Comparison of ENCODE assay signal across 8 mouse cellular contexts in the genomic region with DNA sequence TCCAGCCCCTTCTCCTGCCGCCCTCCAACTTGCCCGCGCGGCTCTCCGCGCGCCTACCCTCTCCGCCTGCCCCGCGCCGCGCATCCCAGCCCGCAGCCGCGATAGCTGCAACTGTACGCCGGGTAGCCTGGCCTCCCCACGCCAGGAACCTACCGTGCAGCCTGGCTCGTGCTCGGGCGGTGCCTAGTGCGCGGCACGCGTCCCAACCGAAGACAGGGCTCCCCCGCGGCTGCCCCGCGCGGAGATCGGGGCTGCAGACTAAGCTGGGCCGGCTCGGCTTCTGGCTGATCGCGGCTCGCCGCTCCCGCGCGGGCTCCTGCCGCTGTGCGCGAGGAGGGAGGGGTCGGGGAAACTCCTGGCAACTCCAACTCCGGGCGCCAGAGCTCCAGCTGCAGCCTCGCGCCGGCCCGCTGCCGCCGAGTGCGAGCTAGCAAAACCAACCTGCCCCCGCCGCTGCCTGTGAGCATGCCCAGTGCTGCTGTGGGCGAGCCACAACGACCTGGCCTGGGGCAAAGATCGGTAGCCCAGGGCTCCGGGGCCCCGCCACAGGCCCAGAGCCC. TPM values are rescaled to one million over a fixed set of nuclear protein-coding genes. Genes with fewer than 3 reads are reported as not detected.
DNase-seq lines count a peak whose midpoint lies in the region; ATAC-seq and TF ChIP-seq lines count a peak whose summit lies in the region.

No protein-coding gene starts in this region.

- no peaks in the 10 kb centered on the region for H3K4me1 ChIP-seq in bone marrow, adult 2 months (ENCODE audit: control insufficient read depth, insufficient read depth, low read length)
- no peaks in the 10 kb centered on the region for H3K4me1 ChIP-seq in embryonic facial prominence, embryonic 12.5 days
- peaks cover 28% of the 10 kb centered on the region for H3K4me1 ChIP-seq in limb, embryonic 13.5 days
- H3K4me1 ChIP-seq in midbrain, embryonic 12.5 days, result peaks cover 16% of the 10 kb centered on the region
- no peaks in the 10 kb centered on the region for H3K4me1 ChIP-seq in spleen, adult 2 months (ENCODE audit: control insufficient read depth, insufficient read depth, insufficient read length)

- H3K36me3 ChIP-seq in embryonic facial prominence, embryonic 12.5 days, result no peaks in the 10 kb centered on the region
- no peaks in the 10 kb centered on the region for H3K36me3 ChIP-seq in limb, embryonic 13.5 days
- no peaks in the 10 kb centered on the region for H3K36me3 ChIP-seq in midbrain, embryonic 12.5 days
- no peaks in the 10 kb centered on the region for H3K36me3 ChIP-seq in spleen, adult 2 months (ENCODE audit: control insufficient read depth, insufficient read depth, low read length)

- peak; percentile 81 for ATAC-seq in embryonic facial prominence, embryonic 12.5 days (ENCODE audit: insufficient number of reproducible peaks, insufficient read depth, low FRiP score, low TSS enrichment)
- peak; percentile 85 for ATAC-seq in limb, embryonic 13.5 days (ENCODE audit: low FRiP score, low read depth)
- peak; percentile 90 for ATAC-seq in midbrain, embryonic 12.5 days (ENCODE audit: low FRiP score, low read depth)
- no peak for ATAC-seq in erythroid progenitor cell, adult 5-6 weeks (replicated peaks; ENCODE audit: low FRiP score, poor library complexity, severe bottlenecking)

- peak; percentile 13; the same call in 1 of the 2 replicates for TF ChIP-seq POLR2A in bone marrow, adult 2 months (IDR thresholded peaks at IDR 0.05; ENCODE audit: borderline replicate concordance, control insufficient read depth, low read depth, low read length)
- no peak for TF ChIP-seq POLR2A in spleen, adult 2 months (IDR thresholded peaks at IDR 0.05; ENCODE audit: low read depth, low read length)

- H3K9ac ChIP-seq in embryonic facial prominence, embryonic 12.5 days, result peak overlapping the region; percentile 82
- H3K9ac ChIP-seq in limb, embryonic 13.5 days, result peak overlapping the region; percentile 91
- H3K9ac ChIP-seq in midbrain, embryonic 12.5 days (replicated peaks), result peak overlapping the region; percentile 77

- H3K27ac ChIP-seq in bone marrow, adult 2 months (ENCODE audit: control insufficient read depth, insufficient read depth, low read depth, low read length, poor library complexity), result no peak overlapping the region; the same call in none of the 2 replicates
- peak overlapping the region; percentile 76 for H3K27ac ChIP-seq in embryonic facial prominence, embryonic 12.5 days
- peak overlapping the region; percentile 92 for H3K27ac ChIP-seq in limb, embryonic 13.5 days
- peak overlapping the region; percentile 78 for H3K27ac ChIP-seq in midbrain, embryonic 12.5 days (replicated peaks)
- no peak overlapping the region for H3K27ac ChIP-seq in spleen, adult 2 months (ENCODE audit: insufficient read depth, low read length)

- under 1% methylated on average over 62 of the region's 62 CpGs for WGBS in bone marrow, adult 2 months
- under 1% methylated on average over 51 of the region's 62 CpGs for WGBS in embryonic facial prominence, embryonic 12.5 days
- under 1% methylated on average over 49 of the region's 62 CpGs for WGBS in limb, embryonic 13.5 days
- under 1% methylated on average over 61 of the region's 62 CpGs for whole genome bisulfite sequencing in midbrain, embryonic 12.5 days
- 2% methylated on average over 56 of the region's 62 CpGs for WGBS in spleen, adult 2 months

- peak overlapping the region; percentile 58 for H3K4me3 ChIP-seq in bone marrow, adult 2 months (replicated peaks; ENCODE audit: control insufficient read depth, low read depth, low read length)
- peak overlapping the region; percentile 64 for H3K4me3 ChIP-seq in embryonic facial prominence, embryonic 12.5 days
- H3K4me3 ChIP-seq in limb, embryonic 13.5 days, result peak overlapping the region; percentile 75
- H3K4me3 ChIP-seq in midbrain, embryonic 12.5 days, result peak overlapping the region; percentile 72
- peak overlapping the region; percentile 31; the same call in 1 of the 2 replicates for H3K4me3 ChIP-seq in spleen, adult 2 months (ENCODE audit: extremely low read depth, insufficient read depth, insufficient read length)

- TF ChIP-seq CTCF in bone marrow, adult 2 months (IDR thresholded peaks at IDR 0.05; ENCODE audit: control insufficient read depth, insufficient read depth, low read length), result no peak
- no peak for TF ChIP-seq CTCF in spleen, adult 2 months (IDR thresholded peaks at IDR 0.05; ENCODE audit: extremely low read depth, insufficient read depth, insufficient read length, insufficient replicate concordance)

- DNase-seq in heart, adult 9 months (ENCODE audit: low spot score in 2 of 2), result peak; percentile 84 to 85
- DNase-seq in kidney, adult 9 months, result peak; percentile 90
- no peak for DNase-seq in spleen, adult 2 months (ENCODE audit: low read depth in 1 of 2, low spot score in 2 of 2)

- peak overlapping the region; percentile 95 for H3K4me2 ChIP-seq in embryonic facial prominence, embryonic 12.5 days (replicated peaks)
- H3K4me2 ChIP-seq in limb, embryonic 13.5 days (replicated peaks), result peak overlapping the region; percentile 93
- peak overlapping the region; percentile 93 for H3K4me2 ChIP-seq in midbrain, embryonic 12.5 days (replicated peaks)

- H3K9me3 ChIP-seq in embryonic facial prominence, embryonic 12.5 days, result no peaks in the 10 kb centered on the region
- no peaks in the 10 kb centered on the region for H3K9me3 ChIP-seq in limb, embryonic 13.5 days
- no peaks in the 10 kb centered on the region for H3K9me3 ChIP-seq in midbrain, embryonic 12.5 days

- no peaks in the 10 kb centered on the region for H3K27me3 ChIP-seq in embryonic facial prominence, embryonic 12.5 days
- H3K27me3 ChIP-seq in limb, embryonic 13.5 days, result peaks cover 4% of the 10 kb centered on the region; the same call in 1 of the 2 replicates
- H3K27me3 ChIP-seq in midbrain, embryonic 12.5 days, result peaks cover 5% of the 10 kb centered on the region; the same call in 1 of the 2 replicates
- peaks cover 10% of the 10 kb centered on the region; the same call in 1 of the 2 replicates for H3K27me3 ChIP-seq in spleen, adult 2 months (ENCODE audit: control insufficient read depth, insufficient read depth, low read length)

RNA-seq across cellular contexts. Expression of gene Stxbp6, which starts 0.4 kb away (rescaled TPM):
- 1.3 and 1.9 TPM in 2 replicates for polyA plus RNA-seq in bone marrow, adult 2 months (2011; ENCODE audit: insufficient read depth, insufficient read length, low replicate concordance, missing spikeins)
- 12.0 and 13.6 TPM in 2 replicates for polyA plus RNA-seq in embryonic facial prominence, embryonic 12.5 days (2016; fragmentation: Nextera tagmentation; extraction: Ambion mirVana)
- polyA plus RNA-seq in limb, embryonic 13.5 days (2015; fragmentation: Nextera tagmentation; extraction: Ambion mirVana), result 17.0 and 20.4 TPM in 2 replicates
- polyA plus RNA-seq in midbrain, embryonic 12.5 days (2016; fragmentation: Nextera tagmentation; extraction: Ambion mirVana), result 15.4 and 15.6 TPM in 2 replicates
- polyA plus RNA-seq in spleen, adult 2 months (2012; rRNA removed), result 1.1 and 1.5 TPM in 2 replicates
- total RNA-seq in erythroid progenitor cell, adult 5-6 weeks (2015; ENCODE audit: low replicate concordance), result 1.3 and 2.2 TPM in 2 replicates
- total RNA-seq in erythroid progenitor cell, adult 5-6 weeks (2017; ENCODE audit: low replicate concordance), result 0.39 and 1.5 TPM in 2 replicates

Comparison
In these comparisons a context has a peak if more than half of its experiments do, and no peak if none do; other contexts are left out.
1. H3K27ac ChIP-seq: peak in embryonic facial prominence, embryonic 12.5 days (single experiment), limb, embryonic 13.5 days (single experiment) and midbrain, embryonic 12.5 days (single experiment); none in bone marrow, adult 2 months (single experiment) and spleen, adult 2 months (single experiment).
2. DNase-seq: peak in heart, adult 9 months (2 of 2) and kidney, adult 9 months (single experiment); none in spleen, adult 2 months (0 of 2).
3. Peak in every context shown above with its lines, with median percentiles within 50 percentile points of each other: H3K4me3 ChIP-seq, H3K4me2 ChIP-seq and H3K9ac ChIP-seq.